Mouse (Mus musculus): ENCODE results near the gene Msi2. TPM values are rescaled to one million over a fixed set of nuclear protein-coding genes. Genes with fewer than 3 reads are reported as not detected.

Msi2 gene
- total and polyA plus RNA-seq, 2 experiments from 2014 or later, result 33.0 to 170 TPM

GRCm38 (mm10) chr11:88488175-88488940 lies 230.0 kb downstream of the Msi2 start:
- ATAC-seq, result peak; percentile 31; the same call in 1 of the 2 replicates
- 36% methylated on average over 13 of the region's 13 CpGs for WGBS

GRCm38 (mm10) chr11:88485987-88486386 lies 232.3 kb downstream of the Msi2 start:
- H3K4me2 ChIP-seq (ENCODE audit: low read depth, low read length), result no peak overlapping the region
- DNase-seq (ENCODE audit: low spot score) (no peak), ATAC-seq (no peak)
- H3K4me1 ChIP-seq (ENCODE audit: insufficient read depth, low read length), result peaks cover 58% of the 10 kb centered on the region
- H3K9me3 ChIP-seq (ENCODE audit: low read length), result no peaks in the 10 kb centered on the region
- WGBS, result 58% methylated on average over 1 of the region's 1 CpGs
- H3K36me3 ChIP-seq (ENCODE audit: insufficient read depth, low read length), result no peaks in the 10 kb centered on the region
- H3K4me3 ChIP-seq (ENCODE audit: low read length), result no peak overlapping the region
- no peak for TF ChIP-seq CTCF (IDR thresholded peaks at IDR 0.05; ENCODE audit: low read depth)
- H3K27ac ChIP-seq, result peak overlapping the region; percentile 63; the same call in 1 of the 2 replicates
- H3K27me3 ChIP-seq (ENCODE audit: insufficient read depth, low read length), result no peaks in the 10 kb centered on the region
- H3K9ac ChIP-seq (replicated peaks; ENCODE audit: low read length), result no peak overlapping the region

More at GRCm38 (mm10) chr11:88488175-88488940, 230.0 kb downstream of the Msi2 start:
- DNase-seq (ENCODE audit: low spot score), result peak; percentile 75
- Histone ChIP-seq H3K4me3 (ENCODE audit: low read length) (no peak overlapping the region), H3K27me3 (ENCODE audit: insufficient read depth, low read length) (no peaks in the 10 kb centered on the region), H3K4me1 (ENCODE audit: insufficient read depth, low read length) (peaks cover 34% of the 10 kb centered on the region), H3K27ac (peak overlapping the region; percentile 66), H3K4me2 (ENCODE audit: low read depth, low read length) (no peak overlapping the region), H3K36me3 (ENCODE audit: insufficient read depth, low read length) (no peaks in the 10 kb centered on the region), H3K9me3 (ENCODE audit: low read length) (no peaks in the 10 kb centered on the region), H3K9ac (replicated peaks; ENCODE audit: low read length) (no peak overlapping the region)
- no peak for TF ChIP-seq CTCF (IDR thresholded peaks at IDR 0.05; ENCODE audit: low read depth)

DNA sequence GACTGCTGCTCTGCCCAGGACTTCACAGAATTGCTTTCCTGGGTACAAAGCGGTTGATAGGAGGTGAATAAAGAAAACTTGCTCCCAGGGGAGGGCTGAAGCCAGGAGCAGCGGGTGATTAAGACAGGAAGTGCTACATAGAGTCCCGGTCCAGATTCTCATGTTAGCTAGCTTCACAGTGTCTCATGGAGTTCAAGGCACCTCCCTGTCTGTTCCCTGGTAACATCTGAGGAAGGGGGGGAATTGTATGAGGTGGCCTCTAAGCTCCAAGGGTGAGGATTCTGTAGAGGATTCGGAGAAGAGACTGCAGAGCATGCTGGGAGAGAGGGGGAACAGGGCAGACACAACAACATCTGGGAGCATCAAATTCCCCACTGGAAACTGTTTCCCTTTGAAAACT lies 233.2 kb downstream of the Msi2 start:
- Histone ChIP-seq H3K4me3 (ENCODE audit: low read length) (no peak overlapping the region), H3K4me1 (ENCODE audit: insufficient read depth, low read length) (peaks cover 55% of the 10 kb centered on the region), H3K9ac (replicated peaks; ENCODE audit: low read length) (no peak overlapping the region), H3K36me3 (ENCODE audit: insufficient read depth, low read length) (no peaks in the 10 kb centered on the region), H3K27ac (peak overlapping the region; percentile 63), H3K9me3 (ENCODE audit: low read length) (no peaks in the 10 kb centered on the region), H3K27me3 (ENCODE audit: insufficient read depth, low read length) (no peaks in the 10 kb centered on the region), H3K4me2 (ENCODE audit: low read depth, low read length) (no peak overlapping the region)
- ATAC-seq (no peak), DNase-seq (ENCODE audit: low spot score) (no peak)
- TF ChIP-seq CTCF (IDR thresholded peaks at IDR 0.05; ENCODE audit: low read depth), result no peak
- WGBS, result 36% methylated on average over 4 of the region's 4 CpGs

- no peak for TF ChIP-seq CTCF (IDR thresholded peaks at IDR 0.05; ENCODE audit: low read depth)
- WGBS, result 80% methylated on average over 3 of the region's 3 CpGs
- DNase-seq (ENCODE audit: low spot score) (no peak), ATAC-seq (no peak)
- H3K4me3 ChIP-seq (ENCODE audit: low read length), result no peak overlapping the region
- H3K27me3 ChIP-seq (ENCODE audit: insufficient read depth, low read length), result no peaks in the 10 kb centered on the region
- H3K27ac ChIP-seq, result peak overlapping the region; percentile 85; the same call in 1 of the 2 replicates
- H3K9me3 ChIP-seq (ENCODE audit: low read length), result no peaks in the 10 kb centered on the region
- peaks cover 46% of the 10 kb centered on the region for H3K4me1 ChIP-seq (ENCODE audit: insufficient read depth, low read length)
- no peaks in the 10 kb centered on the region for H3K36me3 ChIP-seq (ENCODE audit: insufficient read depth, low read length)
- no peak overlapping the region for H3K9ac ChIP-seq (replicated peaks; ENCODE audit: low read length)
- no peak overlapping the region for H3K4me2 ChIP-seq (ENCODE audit: low read depth, low read length)
Observed at GRCm38 (mm10) chr11:88484047-88484446, 234.3 kb downstream of the Msi2 start.

DNA sequence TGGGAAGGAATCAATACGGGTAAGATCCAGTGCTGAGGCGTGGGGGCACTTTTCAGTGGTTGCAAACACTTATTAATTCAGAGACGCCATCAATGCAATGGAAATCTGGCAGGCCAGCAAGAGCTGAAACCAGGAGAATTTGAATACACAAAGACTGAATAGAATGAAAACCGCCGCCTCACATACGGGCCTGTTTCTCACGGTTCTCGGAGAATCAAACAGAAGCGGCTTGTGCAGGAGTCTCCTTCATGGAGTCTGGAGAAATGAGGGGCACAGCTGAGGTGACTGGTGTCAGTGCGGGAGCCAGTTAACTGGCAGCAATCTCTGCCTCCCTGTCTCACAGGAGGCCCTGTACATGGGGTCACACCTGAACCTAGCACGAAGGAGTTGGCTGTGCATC lies 235.7 kb downstream of the Msi2 start:
- Histone ChIP-seq H3K27ac (peak overlapping the region; percentile 85), H3K36me3 (ENCODE audit: insufficient read depth, low read length) (no peaks in the 10 kb centered on the region), H3K4me3 (ENCODE audit: low read length) (no peak overlapping the region), H3K9ac (replicated peaks; ENCODE audit: low read length) (no peak overlapping the region), H3K27me3 (ENCODE audit: insufficient read depth, low read length) (no peaks in the 10 kb centered on the region), H3K4me1 (ENCODE audit: insufficient read depth, low read length) (peaks cover 46% of the 10 kb centered on the region), H3K4me2 (ENCODE audit: low read depth, low read length) (peak overlapping the region; percentile 11; the same call in 1 of the 2 replicates), H3K9me3 (ENCODE audit: low read length) (no peaks in the 10 kb centered on the region)
- ATAC-seq (no peak), DNase-seq (ENCODE audit: low spot score) (peak; percentile 64)
- 17% methylated on average over 11 of the region's 11 CpGs for WGBS
- no peak for TF ChIP-seq CTCF (IDR thresholded peaks at IDR 0.05; ENCODE audit: low read depth)

DNA sequence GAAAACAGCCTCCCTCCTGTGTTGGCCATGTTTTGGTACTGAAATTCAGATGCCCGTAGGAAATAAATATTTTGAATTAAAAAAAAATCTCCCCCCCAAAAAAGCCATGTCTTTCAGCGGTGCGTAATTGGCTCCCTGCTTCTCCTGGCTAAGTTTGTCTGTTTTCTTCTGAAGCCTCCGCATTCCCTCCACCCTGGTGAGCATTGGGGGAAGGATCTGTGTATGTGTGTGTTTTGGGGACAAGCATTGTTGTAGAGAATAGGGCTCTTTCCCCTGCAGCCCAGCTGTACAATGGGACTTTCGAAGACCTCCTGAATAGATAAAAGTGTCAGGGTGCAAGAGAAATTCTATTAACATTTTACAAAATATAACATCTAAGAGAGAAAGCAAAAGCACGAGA lies 236.1 kb downstream of the Msi2 start:
- ATAC-seq (no peak), DNase-seq (ENCODE audit: low spot score) (no peak)
- Histone ChIP-seq H3K4me3 (ENCODE audit: low read length) (no peak overlapping the region), H3K9ac (replicated peaks; ENCODE audit: low read length) (no peak overlapping the region), H3K4me1 (ENCODE audit: insufficient read depth, low read length) (peaks cover 46% of the 10 kb centered on the region), H3K4me2 (ENCODE audit: low read depth, low read length) (peak overlapping the region; percentile 11; the same call in 1 of the 2 replicates), H3K36me3 (ENCODE audit: insufficient read depth, low read length) (no peaks in the 10 kb centered on the region), H3K9me3 (ENCODE audit: low read length) (no peaks in the 10 kb centered on the region), H3K27ac (peak overlapping the region; percentile 85), H3K27me3 (ENCODE audit: insufficient read depth, low read length) (no peaks in the 10 kb centered on the region)
- WGBS, result 14% methylated on average over 6 of the region's 6 CpGs
- TF ChIP-seq CTCF (IDR thresholded peaks at IDR 0.05; ENCODE audit: low read depth), result no peak
